Comparison of ENCODE assay signal across 8 mouse cellular contexts in the genomic region with DNA sequence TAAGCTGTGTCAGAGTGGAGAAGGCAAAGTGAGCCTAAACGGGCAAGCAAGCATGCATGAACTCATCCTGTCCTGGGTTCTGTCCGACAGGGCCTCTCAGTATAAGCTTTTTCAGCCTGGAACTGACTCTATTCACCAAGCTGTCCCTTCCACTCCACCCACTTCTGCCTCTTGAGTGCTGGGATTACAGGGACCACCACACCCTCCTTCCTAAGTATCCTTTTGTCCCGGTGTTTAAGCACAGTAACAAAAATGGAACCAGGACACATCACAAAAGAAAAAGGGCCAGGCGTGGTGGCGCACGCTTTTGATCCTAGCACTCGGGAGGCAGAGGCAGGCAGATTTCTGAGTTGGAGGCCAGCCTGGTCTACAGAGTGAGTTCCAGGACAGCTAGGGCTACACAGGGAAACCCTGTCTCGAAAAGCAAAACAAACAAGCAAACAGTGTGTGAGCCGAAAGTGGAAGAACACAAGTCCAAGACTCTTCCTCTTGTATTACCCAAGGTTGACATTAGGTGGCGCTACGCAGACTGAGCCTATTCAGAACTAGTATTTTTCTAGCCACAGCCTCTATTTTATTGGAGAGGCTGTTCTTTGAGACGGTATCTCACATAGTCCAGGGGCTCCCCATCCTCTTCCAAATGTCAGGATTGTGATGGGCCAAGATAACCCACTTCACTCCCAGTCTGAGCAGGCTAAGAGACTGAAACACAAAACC. TPM values are rescaled to one million over a fixed set of nuclear protein-coding genes. Genes with fewer than 3 reads are reported as not detected.
A peak's percentile ranks its signal among the peaks of the same experiment; 100 is the strongest.
DNase-seq lines count a peak whose midpoint lies in the region; ATAC-seq and TF ChIP-seq lines count a peak whose summit lies in the region.

No protein-coding gene starts in this region.

- H3K36me3 ChIP-seq in CH12.LX (replicated peaks in 1 of 2; ENCODE audit: control insufficient read depth in 1 of 2, insufficient read depth in 1 of 2, low read length in 1 of 2) = peaks cover 25 to 75% of the 10 kb centered on the region in 2 experiments
- H3K36me3 ChIP-seq in forebrain, embryonic 11.5 days (ENCODE audit: control insufficient read depth, insufficient read depth, low read length) = no peaks in the 10 kb centered on the region

- H3K4me3 ChIP-seq in layer of hippocampus, adult 2 months = no peak overlapping the region
- no peak overlapping the region for H3K4me3 ChIP-seq in CH12.LX (replicated peaks in 1 of 3; ENCODE audit: low read depth in 2 of 3, low read length in 2 of 3, poor library complexity in 1 of 3)
- H3K4me3 ChIP-seq in forebrain, embryonic 11.5 days (ENCODE audit: low read depth, low read length) = no peak overlapping the region

- TF ChIP-seq CTCF in layer of hippocampus, adult 2 months (conservative IDR thresholded peaks at IDR 0.05) = peak; percentile 85
- TF ChIP-seq CTCF in CH12.LX (conservative IDR thresholded peaks at IDR 0.05 in 1 of 2, IDR thresholded peaks at IDR 0.05 in 1 of 2; ENCODE audit: low read depth in 2 of 2, low read length in 2 of 2) = peak; percentile 79 to 86

- H3K27me3 ChIP-seq in CH12.LX (replicated peaks) = no peaks in the 10 kb centered on the region
- H3K27me3 ChIP-seq in forebrain, embryonic 11.5 days (ENCODE audit: control insufficient read depth, insufficient read depth, low read length) = no peaks in the 10 kb centered on the region

- peak in 1 of 2 experiments; percentile 69 for DNase-seq in layer of hippocampus, adult 2 months (ENCODE audit: low spot score in 2 of 2)
- DNase-seq in layer of hippocampus, adult 9-11 months = no peak
- DNase-seq in CH12.LX (ENCODE audit: extremely low read depth) = peak; percentile 72
- DNase-seq in WW6 (ENCODE audit: low read depth, low spot score) = peak; percentile 64
- DNase-seq in embryo, embryonic 10.5 days (ENCODE audit: low spot score) = peak; percentile 81
- DNase-seq in kidney, postnatal 36 days = peak; percentile 62 to 75
- DNase-seq in retina, postnatal 1 day = peak; percentile 75
- no peak for DNase-seq in forebrain, embryonic 11.5 days (ENCODE audit: low spot score)

- WGBS in forebrain, embryonic 11.5 days = 74% methylated on average over 12 of the region's 12 CpGs

- dilution Hi-C loops in CH12.LX (cut with MboI; ENCODE audit: extremely low pct_ligation_motif_present, extremely low pct_unique_long_range_greater_than_20kb, low sequenced_read_pairs) = no loop called here

- in situ Hi-C loops in CH12.LX (cut with MboI; ENCODE audit: low pct_ligation_motif_present, low pct_unique_long_range_greater_than_20kb, low sequenced_read_pairs) = loop anchor here (10.0 kb wide), 1 partner anchor 46 kb away; the partner anchor contains the start of gene Baz2a

- H3K79me2 ChIP-seq in CH12.LX (replicated peaks; ENCODE audit: control insufficient read depth, extremely low read depth, insufficient read depth, poor library complexity, severe bottlenecking) = no peaks in the 10 kb centered on the region

- no peak overlapping the region for H3K27ac ChIP-seq in layer of hippocampus, adult 2 months
- no peak overlapping the region for H3K27ac ChIP-seq in CH12.LX (ENCODE audit: insufficient read depth, low read depth)
- no peak overlapping the region for H3K27ac ChIP-seq in forebrain, embryonic 11.5 days (ENCODE audit: low read depth, low read length)

- no peak for TF ChIP-seq POLR2A in CH12.LX (IDR thresholded peaks at IDR 0.05; ENCODE audit: low read depth, low read length)

- TF ChIP-seq EP300 in CH12.LX (IDR thresholded peaks at IDR 0.05; ENCODE audit: low read length) = no peak

- no peak overlapping the region for H3K4me2 ChIP-seq in CH12.LX (ENCODE audit: insufficient read depth, low read depth, poor library complexity, severe bottlenecking)
- H3K4me2 ChIP-seq in forebrain, embryonic 11.5 days (ENCODE audit: low read depth, low read length, severe bottlenecking) = no peak overlapping the region

- TF ChIP-seq RAD21 in CH12.LX (IDR thresholded peaks at IDR 0.05; ENCODE audit: low read depth, low read length) = peak; percentile 47

- no peak for ATAC-seq in forebrain, embryonic 11.5 days (replicated peaks; ENCODE audit: low FRiP score)

- no peaks in the 10 kb centered on the region for H3K9me3 ChIP-seq in CH12.LX (replicated peaks; ENCODE audit: low read length)
- no peaks in the 10 kb centered on the region for H3K9me3 ChIP-seq in forebrain, embryonic 11.5 days (ENCODE audit: control insufficient read depth, low read length)

- no peaks in the 10 kb centered on the region for H3K4me1 ChIP-seq in CH12.LX (ENCODE audit: control insufficient read depth in 1 of 2, insufficient read depth in 2 of 2)
- no peaks in the 10 kb centered on the region for H3K4me1 ChIP-seq in forebrain, embryonic 11.5 days (replicated peaks; ENCODE audit: control insufficient read depth, insufficient read depth, low read length)

- H3K9ac ChIP-seq in CH12.LX (ENCODE audit: insufficient read depth, low read depth) = no peak overlapping the region
- no peak overlapping the region for H3K9ac ChIP-seq in forebrain, embryonic 11.5 days (ENCODE audit: low read length)

TF ChIP-seq in CH12.LX, 34 proteins besides CTCF, POLR2A, EP300 and RAD21:
- TF ChIP-seq ELF1 (IDR thresholded peaks at IDR 0.05; ENCODE audit: low read depth, low read length) (no peak), ZNF384 (IDR thresholded peaks at IDR 0.05; ENCODE audit: low read depth, low read length) (no peak), CHD2 (IDR thresholded peaks at IDR 0.05; ENCODE audit: low read length) (no peak), E2F4 (IDR thresholded peaks at IDR 0.05; ENCODE audit: insufficient replicate concordance, low read depth, low read length) (no peak), TBP (conservative IDR thresholded peaks at IDR 0.05; ENCODE audit: low read depth, low read length) (no peak), JUN (IDR thresholded peaks at IDR 0.05; ENCODE audit: insufficient read depth, low read depth, low read length) (no peak), SMC3 (IDR thresholded peaks at IDR 0.05; ENCODE audit: low read depth, low read length) (peak; percentile 78), USF1 (IDR thresholded peaks at IDR 0.05; ENCODE audit: low read depth, low read length) (no peak), TCF12 (IDR thresholded peaks at IDR 0.05; ENCODE audit: low read depth, low read length) (0 out of 2 replicates have a peak, but pooled peaks have one; percentile 15), CHD1 (IDR thresholded peaks at IDR 0.05; ENCODE audit: low read depth, low read length) (no peak), GABPA (IDR thresholded peaks at IDR 0.05; ENCODE audit: insufficient replicate concordance, low read depth, low read length) (no peak)

RNA-seq across cellular contexts. Expression of gene Rbms2, which starts 39.7 kb away (rescaled TPM):
- total RNA-seq in layer of hippocampus, adult 2 months (2021) = 10 to 100 TPM; 12.7 to 12.8 TPM
- total RNA-seq in CH12.LX (2012; rRNA removed) (9.4 and 9.8 TPM in 2 replicates), CH12.LX (2014; rRNA removed) (8.5 and 9.1 TPM in 2 replicates)
- polyA plus RNA-seq in CH12.LX (2012; ENCODE audit: insufficient read length, low read depth) = 36.6 and 48.2 TPM in 2 replicates
- 21.7 and 22.3 TPM in 2 replicates for polyA plus RNA-seq in forebrain, embryonic 11.5 days (2014; fragmentation: Nextera tagmentation; extraction: Ambion mirVana)

RNA-seq across cellular contexts. Expression of gene Baz2a, which starts 49.0 kb away (rescaled TPM):
- total RNA-seq in layer of hippocampus, adult 2 months (2021) = 10 to 100 TPM; 42.8 to 45.5 TPM
- 11.8 and 12.8 TPM in 2 replicates for total RNA-seq in CH12.LX (2012; rRNA removed)
- 4.5 and 5.4 TPM in 2 replicates for total RNA-seq in CH12.LX (2014; rRNA removed)
- polyA plus RNA-seq in CH12.LX (2012; ENCODE audit: insufficient read length, low read depth) = 29.5 and 34.0 TPM in 2 replicates
- polyA plus RNA-seq in forebrain, embryonic 11.5 days (2014; fragmentation: Nextera tagmentation; extraction: Ambion mirVana) = 20.9 and 21.9 TPM in 2 replicates

RNA-seq across cellular contexts. Expression of gene Gls2, which starts 53.9 kb away (rescaled TPM):
- total RNA-seq in layer of hippocampus, adult 2 months (2021) = 10 to 100 TPM; 20.1 to 21.0 TPM
- total RNA-seq in CH12.LX (2012; rRNA removed) (1.8 and 2.2 TPM in 2 replicates), CH12.LX (2014; rRNA removed) (1.9 and 2.0 TPM in 2 replicates)
- polyA plus RNA-seq in CH12.LX (2012; ENCODE audit: insufficient read length, low read depth) = 0.86 and 1.8 TPM in 2 replicates
- 1.3 and 1.7 TPM in 2 replicates for polyA plus RNA-seq in forebrain, embryonic 11.5 days (2014; fragmentation: Nextera tagmentation; extraction: Ambion mirVana)

RNA-seq across cellular contexts. Expression of gene Atp5b, which starts 57.3 kb away (rescaled TPM):
- total RNA-seq in layer of hippocampus, adult 2 months (2021) = 1,000 to 10,000 TPM; 1,635 to 1,673 TPM
- total RNA-seq in CH12.LX (2012; rRNA removed) (1,695 and 1,781 TPM in 2 replicates), CH12.LX (2014; rRNA removed) (1,737 and 1,775 TPM in 2 replicates)
- polyA plus RNA-seq in CH12.LX (2012; ENCODE audit: insufficient read length, low read depth) = 1,504 and 1,607 TPM in 2 replicates
- 2,200 and 2,324 TPM in 2 replicates for polyA plus RNA-seq in forebrain, embryonic 11.5 days (2014; fragmentation: Nextera tagmentation; extraction: Ambion mirVana)

Comparison
In these comparisons a context has a peak if more than half of its experiments do, and no peak if none do; other contexts are left out.
1. DNase-seq: peak in CH12.LX (single experiment), WW6 (single experiment), embryo, embryonic 10.5 days (single experiment), kidney, postnatal 36 days (2 of 2) and retina, postnatal 1 day (single experiment); none in layer of hippocampus, adult 9-11 months (single experiment) and forebrain, embryonic 11.5 days (single experiment).
2. RNA of gene Gls2, which starts 53.9 kb away (total RNA-seq): 20.1 to 21.0 TPM in layer of hippocampus, adult 2 months; 1.8 to 2.2 TPM in CH12.LX; every median in the first group is over 4 times any median in the second.